Mouse (Mus musculus): ENCODE measurements around the gene Gdpd5.

DNA sequence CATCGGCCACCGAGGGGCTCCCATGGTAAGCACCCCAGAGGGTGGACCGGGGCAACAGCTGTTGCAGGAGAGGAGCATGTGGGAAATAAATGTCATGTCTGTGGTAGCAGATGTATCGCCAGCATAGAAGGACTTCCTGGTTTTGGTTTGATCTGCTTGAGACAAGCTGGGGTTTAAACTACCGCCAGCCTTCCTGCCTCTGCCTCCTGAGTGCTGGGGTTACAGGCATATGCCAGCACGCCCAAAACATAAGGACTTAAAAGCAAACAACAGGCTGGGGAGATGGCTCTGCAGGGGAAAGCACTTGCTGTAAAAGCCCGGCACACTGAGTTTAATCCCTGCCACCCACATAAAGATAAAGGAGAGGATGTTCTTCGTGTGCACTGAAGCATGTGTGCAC is 67.8 kb downstream of the Gdpd5 start:
- TF ChIP-seq CTCF (IDR thresholded peaks at IDR 0.05; ENCODE audit: borderline replicate concordance, control insufficient read depth, extremely low read depth, insufficient read depth, low read length, poor library complexity), result no peak
- no peak for TF ChIP-seq POLR2A (IDR thresholded peaks at IDR 0.05; ENCODE audit: control insufficient read depth, extremely low read depth, insufficient read depth, low read length, poor library complexity)
